Comparison of ENCODE assay signal across 8 mouse cellular contexts in genomic region chr11:18874278-18875000, GRCm38 (mm10).
DNase-seq lines count a peak whose midpoint lies in the region; ATAC-seq lines count a peak whose summit lies in the region.

No protein-coding gene starts in this region.

- peaks cover 40% of the 10 kb centered on the region for H3K27me3 ChIP-seq in megakaryocyte, embryonic 14.5 days (replicated peaks)

- no peaks in the 10 kb centered on the region for H3K9me3 ChIP-seq in megakaryocyte, embryonic 14.5 days

- intact Hi-C loops in gastrocnemius, postnatal 36 days (cut with DNase I) = loop anchor here (10.0 kb wide), 3 partner anchors 660 to 1040 kb away; no protein-coding TSS in a partner anchor

- ATAC-seq in megakaryocyte, adult 5-6 weeks (ENCODE audit: poor library complexity, severe bottlenecking) = no peak

- peak overlapping the region; percentile 93 for H3K4me3 ChIP-seq in megakaryocyte, embryonic 14.5 days (replicated peaks)

- H3K36me3 ChIP-seq in megakaryocyte, embryonic 14.5 days (replicated peaks; ENCODE audit: low read length) = no peaks in the 10 kb centered on the region

- H3K4me1 ChIP-seq in megakaryocyte, embryonic 14.5 days = peaks cover 45% of the 10 kb centered on the region

- DNase-seq in cerebellum, adult 11-12 months = peak; percentile 42
- no peak for DNase-seq in cerebellum, postnatal 4 days (ENCODE audit: low spot score in 2 of 2)
- peak; percentile 24 for DNase-seq in kidney, postnatal 10 days
- DNase-seq in retina, embryonic 14.5 days (ENCODE audit: low spot score) = peak; percentile 57
- no peak for DNase-seq in gastrocnemius, postnatal 36 days
- no peak for DNase-seq in T-cell, adult 2 months (ENCODE audit: low spot score)

Comparison
In these comparisons a context has a peak if more than half of its experiments do, and no peak if none do; other contexts are left out.
1. DNase-seq: peak in cerebellum, adult 11-12 months (single experiment), kidney, postnatal 10 days (single experiment) and retina, embryonic 14.5 days (single experiment); none in cerebellum, postnatal 4 days (0 of 2), gastrocnemius, postnatal 36 days (0 of 2) and T-cell, adult 2 months (single experiment).